Mouse (Mus musculus): Measurements from ENCODE around the gene Mgrn1.

DNA sequence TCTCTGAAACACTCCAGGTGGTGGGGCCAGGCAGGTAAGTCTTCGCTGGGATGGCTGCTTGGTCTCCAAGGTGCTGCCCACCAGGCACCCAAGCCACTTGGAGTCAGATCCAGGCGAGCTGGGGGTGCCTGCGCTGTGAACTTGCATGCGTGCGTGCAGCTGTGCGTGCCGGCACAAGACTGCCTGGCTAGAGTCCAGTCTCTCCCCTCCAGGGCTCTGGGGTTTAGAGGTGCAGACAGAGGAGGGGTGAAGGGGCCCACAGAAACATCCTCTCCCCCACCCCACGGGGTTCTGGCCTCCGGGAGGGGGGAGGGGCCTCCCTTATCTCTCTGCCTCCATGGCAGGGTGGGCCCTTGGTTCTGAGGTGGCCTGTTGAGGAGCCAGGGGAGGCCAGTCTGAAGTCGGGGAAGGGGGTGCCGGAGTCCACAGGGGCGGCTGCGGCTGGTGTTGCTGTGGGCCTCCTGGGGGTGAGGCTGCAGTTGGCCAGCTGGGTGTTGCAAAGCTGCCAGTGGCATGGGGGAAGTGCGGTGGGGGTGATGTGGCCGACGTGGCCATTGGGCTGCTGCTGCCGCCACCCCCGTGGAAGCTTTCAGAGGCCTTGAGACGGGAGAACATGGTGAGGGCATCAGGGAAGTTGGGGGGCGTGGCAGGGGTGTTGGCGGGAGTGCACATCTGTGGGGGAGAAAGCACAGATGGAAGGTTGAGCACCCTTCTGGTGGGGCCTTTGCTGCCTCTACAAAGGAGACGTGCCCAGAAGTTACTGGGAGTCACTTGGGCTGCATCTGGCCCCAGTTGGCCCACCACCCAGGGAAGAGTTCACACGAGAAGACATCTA is 10.6 kb upstream of the Mgrn1 start:
- TF ChIP-seq GATA1 (IDR thresholded peaks at IDR 0.05; ENCODE audit: low read length) (no peak), TAL1 (IDR thresholded peaks at IDR 0.05; ENCODE audit: low read length) (no peak)

Data from erythroblast, embryonic 14.5 days (primary cell).